Mouse (Mus musculus) WW6 (cell line): Measurements from ENCODE around the gene Sh2d1b1.
A peak's percentile ranks its signal among the peaks of the same experiment; 100 is the strongest.
"Not testable (repeated sequence)": the region's sequence is repeated elsewhere in the genome, so short reads cannot be mapped to it uniquely, and the experiment has no call there.

Experiments
- DNase-seq: peaks from one replicate; pipeline ENCODE4 v3.0.0-alpha.2; 2013; ENCODE audit warnings: low read depth, low spot score

Sh2d1b1 gene

GRCm38 (mm10) chr1:170277016-170277415 is at the start of gene Sh2d1b1:
TSS of gene Sh2d1b1 (plus strand) at chr1:170277320.
- DNase-seq = no peak

GRCm38 (mm10) chr1:170232688-170233087 is 44.4 kb upstream of the Sh2d1b1 start, which contains the start of gene Sh2d1b2:
TSS of gene Sh2d1b2 (plus strand) at chr1:170232749.
- DNase-seq = not testable (repeated sequence)

DNA sequence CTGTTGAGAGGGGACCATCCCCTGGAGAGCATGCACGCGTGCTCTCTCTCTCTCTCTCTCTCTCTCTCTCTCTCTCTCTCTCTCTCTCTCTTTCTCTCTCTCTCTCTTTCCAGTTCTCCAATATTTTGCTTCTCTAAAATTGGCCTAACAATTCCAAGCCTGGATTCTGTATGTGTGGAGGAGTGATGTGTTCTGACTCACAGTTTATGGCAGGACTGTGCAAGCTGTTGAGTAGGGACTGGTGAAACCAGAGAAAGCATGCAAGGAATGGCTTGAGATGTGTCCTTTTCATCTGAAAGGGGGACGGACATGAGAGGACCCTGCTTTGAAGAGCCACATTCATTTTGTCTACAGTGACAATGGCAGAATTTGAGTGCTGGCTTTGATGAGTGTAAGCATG is 32.1 kb upstream of the Sh2d1b1 start:
- DNase-seq = no peak

- DNase-seq = no peak
Measured at GRCm38 (mm10) chr1:170254893-170255559, 22.1 kb upstream of the Sh2d1b1 start.

- peak; percentile 40 for DNase-seq
Measured at GRCm38 (mm10) chr1:170255560-170255910, 21.6 kb upstream of the Sh2d1b1 start.

DNA sequence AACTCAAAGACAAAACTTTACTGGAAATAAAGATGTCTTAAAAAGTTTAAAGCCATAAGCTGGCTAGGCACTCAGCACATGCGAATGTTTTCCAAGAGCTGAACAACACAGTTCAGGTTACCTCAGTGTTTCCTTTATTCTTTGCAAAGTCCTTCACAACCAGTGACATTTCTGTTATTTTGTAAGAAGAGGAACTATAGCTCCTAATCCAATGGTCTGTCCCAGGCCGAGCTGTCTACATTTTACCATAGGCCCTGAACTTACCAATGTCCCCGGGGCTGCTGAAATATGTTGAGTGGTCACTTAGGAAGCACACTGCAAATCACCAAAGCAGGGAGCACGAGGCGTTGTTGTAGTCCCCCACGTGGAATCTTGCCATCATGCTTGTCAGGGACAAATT is 6.8 kb upstream of the Sh2d1b1 start:
- no peak for DNase-seq

DNA sequence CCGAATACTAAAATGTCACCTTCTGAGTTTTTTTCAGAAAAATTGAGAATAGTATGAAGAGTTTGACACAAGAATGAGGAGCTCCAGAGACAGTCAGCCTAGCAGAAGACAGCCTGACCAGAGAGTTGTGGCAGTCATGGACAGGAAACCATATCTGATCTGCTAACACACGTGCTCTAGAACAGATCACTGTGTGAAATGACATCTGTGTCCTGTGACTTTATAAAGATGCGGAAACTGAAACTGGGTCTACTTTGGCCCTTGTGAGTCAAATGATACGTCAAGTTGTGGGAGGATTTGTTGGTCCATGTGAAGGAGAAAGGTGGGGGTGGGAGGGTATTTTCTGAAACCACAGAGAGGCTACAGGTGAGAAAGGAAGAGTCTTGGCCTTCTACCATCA is 6.4 kb upstream of the Sh2d1b1 start:
- no peak for DNase-seq

GRCm38 (mm10) chr1:170273252-170273651 is 3.9 kb upstream of the Sh2d1b1 start:
- no peak for DNase-seq

- DNase-seq = no peak
Measured at GRCm38 (mm10) chr1:170282415-170283129, 5.5 kb downstream of the Sh2d1b1 start.

- DNase-seq = peak; percentile 1
Measured at GRCm38 (mm10) chr1:170292239-170292951, 15.3 kb downstream of the Sh2d1b1 start.

- DNase-seq = no peak
Measured at GRCm38 (mm10) chr1:170293257-170293656, 16.1 kb downstream of the Sh2d1b1 start.

GRCm38 (mm10) chr1:170294786-170295570 is 17.9 kb downstream of the Sh2d1b1 start:
- no peak for DNase-seq

DNA sequence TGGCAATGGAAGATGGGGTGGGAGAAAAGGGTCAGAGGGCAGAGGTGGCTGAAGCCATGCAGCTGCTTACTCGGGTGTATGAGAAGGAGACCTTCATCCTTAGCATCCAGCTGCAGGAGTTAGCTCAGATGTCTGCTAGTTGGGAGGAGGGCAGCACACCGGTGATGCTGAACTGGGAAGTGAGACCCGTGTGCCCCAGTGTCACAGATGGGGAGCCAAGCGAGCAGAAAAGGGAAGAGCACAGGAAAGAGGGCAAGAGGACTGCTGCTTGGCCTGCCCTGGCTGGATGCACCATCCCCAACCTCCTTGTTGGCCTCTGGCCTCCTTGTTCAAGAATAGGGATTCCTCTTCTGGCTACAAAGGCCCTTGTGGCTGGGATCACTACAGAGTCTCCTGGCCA is 22.4 kb downstream of the Sh2d1b1 start:
- DNase-seq = no peak

DNA sequence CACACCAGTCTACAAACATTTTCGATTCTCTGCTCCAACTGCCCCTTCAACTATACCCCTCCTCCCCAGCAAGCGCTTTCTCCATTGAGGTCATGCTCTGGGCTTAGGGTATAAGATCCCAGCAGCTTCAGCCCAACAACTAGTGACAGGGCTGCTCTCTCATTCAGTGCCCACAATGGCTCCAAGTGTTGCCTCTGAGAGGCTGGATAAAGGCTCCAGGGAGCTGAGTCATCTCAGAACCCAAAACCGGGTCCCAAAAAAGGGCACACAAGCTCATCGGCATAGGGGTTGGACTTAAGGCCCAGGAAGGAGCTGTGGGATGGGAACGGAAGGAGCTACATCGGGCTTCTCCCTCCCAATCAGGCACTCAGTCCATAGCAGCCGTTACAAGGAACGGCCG is 24.6 kb downstream of the Sh2d1b1 start:
- DNase-seq = no peak

DNA sequence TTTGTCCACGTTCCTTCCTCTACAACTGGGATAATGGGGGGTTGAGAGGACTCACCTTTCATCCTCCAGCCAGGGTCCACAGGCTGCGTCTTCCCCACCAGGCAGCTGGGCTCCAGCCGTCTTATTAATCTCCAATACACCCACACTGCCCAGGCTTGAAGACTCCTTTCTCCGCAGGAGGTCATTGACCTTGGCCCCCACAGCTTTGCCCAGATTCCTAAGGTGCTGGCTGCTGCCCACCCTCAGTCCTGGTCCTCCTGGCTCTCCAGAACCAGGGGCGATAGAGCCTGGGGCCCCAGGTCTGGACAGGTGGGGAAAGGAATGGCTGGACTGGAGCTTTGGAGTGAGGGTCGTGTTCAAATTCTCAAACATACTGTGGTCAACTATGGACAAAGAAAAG is 25.3 kb downstream of the Sh2d1b1 start:
- DNase-seq = no peak

- DNase-seq = no peak
Measured at GRCm38 (mm10) chr1:170303103-170303502, 26.0 kb downstream of the Sh2d1b1 start.

DNA sequence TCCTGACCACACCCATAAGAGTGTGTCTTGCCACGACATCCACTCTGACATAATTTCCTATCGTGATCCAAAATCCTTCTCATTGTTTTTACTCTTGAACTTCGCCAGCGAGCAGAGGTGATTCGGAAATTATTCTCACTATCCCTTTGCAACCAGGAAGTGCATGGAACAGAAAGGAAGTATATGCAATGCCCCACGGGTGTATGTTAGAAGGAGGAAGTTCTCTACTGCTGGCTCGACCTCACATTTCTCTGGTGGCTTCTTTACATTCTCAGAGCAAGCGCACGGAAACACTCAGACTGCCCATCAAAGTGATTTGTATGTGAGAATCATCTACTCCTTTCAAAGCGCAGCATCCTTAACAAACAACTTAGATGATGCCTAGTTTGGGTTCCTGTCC is 27.9 kb downstream of the Sh2d1b1 start:
- no peak for DNase-seq

GRCm38 (mm10) chr1:170306232-170306631 is 29.1 kb downstream of the Sh2d1b1 start, which contains the start of gene Gm7694:
TSS of gene Gm7694 (minus strand) at chr1:170306332.
- no peak for DNase-seq

GRCm38 (mm10) chr1:170308503-170308902 is 31.4 kb downstream of the Sh2d1b1 start, which contains the start of gene Spata46:
TSS of gene Spata46 (plus strand) at chr1:170308803.
- no peak for DNase-seq

GRCm38 (mm10) chr1:170311431-170311830 is 34.3 kb downstream of the Sh2d1b1 start:
- DNase-seq = no peak

DNA sequence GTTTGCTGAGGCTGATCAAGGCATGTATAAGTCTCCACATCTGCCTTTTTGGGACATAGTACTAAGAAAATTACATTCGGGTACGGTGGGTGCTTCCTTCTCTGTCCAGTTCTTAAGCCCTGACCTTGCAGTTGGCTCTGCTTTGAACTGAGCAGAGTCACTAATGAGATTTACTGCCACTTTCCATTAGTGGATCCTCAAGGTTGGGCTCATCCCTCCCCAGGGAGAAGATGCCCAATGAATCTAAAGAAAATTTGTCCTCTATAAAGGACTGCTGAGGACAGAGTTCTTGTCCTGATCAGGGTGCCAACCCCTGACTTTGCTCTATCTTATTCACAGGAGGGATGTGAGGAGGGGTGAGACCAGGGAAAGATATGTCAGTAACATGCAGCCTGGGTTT is 44.9 kb downstream of the Sh2d1b1 start:
- no peak for DNase-seq

GRCm38 (mm10) chr1:170323001-170323400 is 45.9 kb downstream of the Sh2d1b1 start:
- DNase-seq = no peak
